Mouse (Mus musculus): ENCODE data around the gene Wfdc15b. TPM values are rescaled to one million over a fixed set of nuclear protein-coding genes. Genes with fewer than 3 reads are reported as not detected.
"Not testable (repeated sequence)": the region's sequence is repeated elsewhere in the genome, so short reads cannot be mapped to it uniquely, and the experiment has no call there.

Gene Wfdc15b
- polyA plus RNA-seq (2014; fragmentation: Nextera tagmentation; extraction: Ambion mirVana), result not detected in 2 replicates

- no peak within 1 kb of the TSS for H3K4me2 ChIP-seq (ENCODE audit: low read depth)
- H3K9me3 ChIP-seq (ENCODE audit: control insufficient read depth, low read length), result no peaks in the 10 kb centered on the region
- WGBS, result 82% methylated on average over 11 of the region's 11 CpGs
- no peaks in the 10 kb centered on the region for H3K4me1 ChIP-seq (ENCODE audit: control insufficient read depth, insufficient read depth, low read length)
- no peak within 1 kb of the TSS for H3K9ac ChIP-seq (ENCODE audit: low read length)
- no peak within 1 kb of the TSS for H3K27ac ChIP-seq (ENCODE audit: low read depth, low read length)
- no peaks in the 10 kb centered on the region for H3K36me3 ChIP-seq (ENCODE audit: control insufficient read depth, insufficient read depth, low read length)
- DNase-seq (ENCODE audit: low spot score), result no peak
- H3K27me3 ChIP-seq (ENCODE audit: control insufficient read depth, insufficient read depth, low read length), result no peaks in the 10 kb centered on the region
- no peak for ATAC-seq (ENCODE audit: insufficient read depth, low FRiP score, low TSS enrichment)
- no peak within 1 kb of the TSS for H3K4me3 ChIP-seq (ENCODE audit: low read depth, low read length)
Observed at GRCm38 (mm10) chr2:164221522-164221921, at the start of gene Wfdc15b. Wfdc15b (minus strand) TSS chr2:164221660.

DNA sequence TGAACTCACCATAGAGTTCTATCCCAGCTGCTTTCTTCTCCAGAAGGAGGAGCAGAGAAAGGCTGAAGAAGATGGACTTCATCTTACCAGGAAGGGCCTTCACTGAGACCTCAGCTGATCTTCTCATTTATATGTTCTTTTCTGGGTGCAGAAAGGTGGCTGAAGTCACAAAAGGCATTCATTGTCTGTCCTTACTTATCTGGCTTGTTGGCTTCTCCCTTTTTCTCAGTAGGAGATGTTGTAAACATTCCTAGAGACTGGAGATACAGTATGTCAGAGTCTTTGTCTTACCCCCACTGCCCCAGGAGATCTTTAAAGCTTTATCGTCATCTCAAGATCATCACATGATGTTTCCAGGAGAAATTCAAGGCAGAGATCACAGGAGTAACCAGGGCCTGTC is 35.1 kb upstream of the Wfdc15b start, which contains the start of gene Svs3b:
TSS of gene Svs3b (minus strand) at position 101 of the 400 bp plus-strand sequence.
- not testable (repeated sequence) for H3K9ac ChIP-seq (ENCODE audit: low read length); H3K4me2 ChIP-seq (ENCODE audit: low read depth); H3K27ac ChIP-seq (ENCODE audit: low read depth, low read length); H3K4me1 ChIP-seq (ENCODE audit: control insufficient read depth, insufficient read depth, low read length); ATAC-seq (ENCODE audit: insufficient read depth, low FRiP score, low TSS enrichment); H3K27me3 ChIP-seq (ENCODE audit: control insufficient read depth, insufficient read depth, low read length); H3K4me3 ChIP-seq (ENCODE audit: low read depth, low read length); H3K36me3 ChIP-seq (ENCODE audit: control insufficient read depth, insufficient read depth, low read length); DNase-seq (ENCODE audit: low spot score); H3K9me3 ChIP-seq (ENCODE audit: control insufficient read depth, low read length)
- 47% methylated on average over 1 of the region's 1 CpGs for WGBS

DNA sequence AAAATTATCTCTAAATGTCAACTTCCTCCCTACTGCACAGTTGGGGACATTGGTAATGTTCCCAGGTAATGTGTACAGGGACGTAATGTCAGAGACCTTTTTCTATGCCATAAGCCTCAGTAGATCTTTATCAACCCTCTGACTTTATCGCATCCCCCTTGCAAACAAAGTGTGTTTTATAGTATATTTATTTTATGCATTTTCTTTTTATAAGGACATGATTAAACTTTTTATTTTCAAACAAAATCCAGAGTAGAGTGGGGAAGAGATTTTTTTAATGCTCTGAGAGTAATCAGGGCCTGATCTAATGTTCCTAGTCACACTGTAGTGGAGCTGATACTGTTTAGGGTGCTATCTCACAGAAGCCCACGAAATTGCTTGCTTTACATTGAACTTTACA is 16.9 kb upstream of the Wfdc15b start, which contains the start of gene Svs2:
TSS of gene Svs2 (minus strand) at position 101 of the 400 bp plus-strand sequence.
- no peaks in the 10 kb centered on the region for H3K4me1 ChIP-seq (ENCODE audit: control insufficient read depth, insufficient read depth, low read length)
- WGBS, result 87% methylated on average over 3 of the region's 3 CpGs
- no peak within 1 kb of the TSS for H3K4me2 ChIP-seq (ENCODE audit: low read depth)
- no peaks in the 10 kb centered on the region for H3K27me3 ChIP-seq (ENCODE audit: control insufficient read depth, insufficient read depth, low read length)
- no peaks in the 10 kb centered on the region for H3K9me3 ChIP-seq (ENCODE audit: control insufficient read depth, low read length)
- no peak within 1 kb of the TSS for H3K9ac ChIP-seq (ENCODE audit: low read length)
- no peaks in the 10 kb centered on the region for H3K36me3 ChIP-seq (ENCODE audit: control insufficient read depth, insufficient read depth, low read length)
- ATAC-seq (ENCODE audit: insufficient read depth, low FRiP score, low TSS enrichment) (no peak), DNase-seq (ENCODE audit: low spot score) (no peak)
- no peak within 1 kb of the TSS for H3K27ac ChIP-seq (ENCODE audit: low read depth, low read length)
- H3K4me3 ChIP-seq (ENCODE audit: low read depth, low read length), result no peak within 1 kb of the TSS

DNA sequence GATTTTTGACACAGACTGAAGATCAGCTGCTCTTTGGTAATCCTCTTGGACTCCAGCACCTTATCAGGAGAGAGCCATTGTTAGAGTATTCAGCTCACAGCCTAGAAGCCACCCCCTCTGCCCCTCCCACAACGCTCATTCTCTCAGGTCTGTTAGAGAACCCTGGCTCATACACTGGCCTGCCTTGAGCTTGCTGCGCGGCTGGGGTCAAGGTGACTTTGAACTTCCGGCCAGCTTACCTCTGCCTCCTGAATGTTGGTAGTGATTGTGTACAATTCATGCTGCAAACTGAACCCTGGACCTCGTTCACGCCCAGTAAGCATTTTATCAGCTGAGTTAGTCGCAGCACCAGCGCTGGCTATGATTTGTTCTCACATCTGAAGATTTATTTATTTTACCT is 11.2 kb upstream of the Wfdc15b start:
- WGBS, result 93% methylated on average over 8 of the region's 8 CpGs
- H3K27ac ChIP-seq (ENCODE audit: low read depth, low read length), result no peak overlapping the region
- no peak for ATAC-seq (ENCODE audit: insufficient read depth, low FRiP score, low TSS enrichment)

GRCm38 (mm10) chr2:164228361-164229070 is 7.1 kb upstream of the Wfdc15b start:
- Histone ChIP-seq H3K4me3 (ENCODE audit: low read depth, low read length) (no peak overlapping the region), H3K9ac (ENCODE audit: low read length) (no peak overlapping the region), H3K27me3 (ENCODE audit: control insufficient read depth, insufficient read depth, low read length) (no peaks in the 10 kb centered on the region), H3K36me3 (ENCODE audit: control insufficient read depth, insufficient read depth, low read length) (no peaks in the 10 kb centered on the region), H3K4me2 (ENCODE audit: low read depth) (no peak overlapping the region), H3K27ac (ENCODE audit: low read depth, low read length) (no peak overlapping the region), H3K4me1 (ENCODE audit: control insufficient read depth, insufficient read depth, low read length) (no peaks in the 10 kb centered on the region), H3K9me3 (ENCODE audit: control insufficient read depth, low read length) (no peaks in the 10 kb centered on the region)
- ATAC-seq (ENCODE audit: insufficient read depth, low FRiP score, low TSS enrichment) (no peak), DNase-seq (ENCODE audit: low spot score) (no peak)
- 88% methylated on average over 8 of the region's 8 CpGs for WGBS

More for the DNA sequence above, 11.2 kb upstream of the Wfdc15b start:
- Histone ChIP-seq H3K4me3 (ENCODE audit: low read depth, low read length) (no peak overlapping the region), H3K4me2 (ENCODE audit: low read depth) (no peak overlapping the region), H3K36me3 (ENCODE audit: control insufficient read depth, insufficient read depth, low read length) (no peaks in the 10 kb centered on the region), H3K9me3 (ENCODE audit: control insufficient read depth, low read length) (no peaks in the 10 kb centered on the region), H3K4me1 (ENCODE audit: control insufficient read depth, insufficient read depth, low read length) (no peaks in the 10 kb centered on the region), H3K27me3 (ENCODE audit: control insufficient read depth, insufficient read depth, low read length) (no peaks in the 10 kb centered on the region), H3K9ac (ENCODE audit: low read length) (no peak overlapping the region)
- no peak for DNase-seq (ENCODE audit: low spot score)

- H3K27me3 ChIP-seq (ENCODE audit: control insufficient read depth, insufficient read depth, low read length), result no peaks in the 10 kb centered on the region
- H3K9ac ChIP-seq (ENCODE audit: low read length), result no peak overlapping the region
- ATAC-seq (ENCODE audit: insufficient read depth, low FRiP score, low TSS enrichment) (no peak), DNase-seq (ENCODE audit: low spot score) (no peak)
- H3K4me1 ChIP-seq (ENCODE audit: control insufficient read depth, insufficient read depth, low read length), result no peaks in the 10 kb centered on the region
- H3K27ac ChIP-seq (ENCODE audit: low read depth, low read length), result no peak overlapping the region
- H3K4me3 ChIP-seq (ENCODE audit: low read depth, low read length), result no peak overlapping the region
- H3K4me2 ChIP-seq (ENCODE audit: low read depth), result no peak overlapping the region
- no peaks in the 10 kb centered on the region for H3K36me3 ChIP-seq (ENCODE audit: control insufficient read depth, insufficient read depth, low read length)
- 85% methylated on average over 9 of the region's 9 CpGs for WGBS
- H3K9me3 ChIP-seq (ENCODE audit: control insufficient read depth, low read length), result no peaks in the 10 kb centered on the region
Observed at GRCm38 (mm10) chr2:164219295-164219694, 2.2 kb downstream of the Wfdc15b start.

DNA sequence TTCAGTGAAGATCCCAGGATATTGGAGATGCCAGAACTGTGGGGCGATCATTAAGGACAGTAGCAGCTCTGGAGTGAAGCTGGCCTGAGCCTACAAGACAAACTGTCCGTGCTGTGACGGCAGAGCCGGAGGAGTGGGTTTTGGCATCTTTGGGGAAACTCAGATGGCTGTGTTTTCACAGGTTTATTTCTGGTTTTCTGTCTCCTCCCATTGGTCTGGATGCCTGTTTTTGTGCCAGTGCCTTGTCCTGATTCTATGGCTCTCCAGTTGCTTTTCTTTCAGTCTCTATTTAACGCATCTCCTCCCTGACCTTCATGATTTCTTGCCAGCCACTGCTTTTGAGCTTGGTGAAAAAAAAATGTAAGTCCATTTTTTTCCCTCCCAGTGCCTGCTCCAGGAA is 8.7 kb downstream of the Wfdc15b start:
- Histone ChIP-seq H3K9me3 (ENCODE audit: control insufficient read depth, low read length) (no peaks in the 10 kb centered on the region), H3K27ac (ENCODE audit: low read depth, low read length) (no peak overlapping the region), H3K4me3 (ENCODE audit: low read depth, low read length) (no peak overlapping the region), H3K27me3 (ENCODE audit: control insufficient read depth, insufficient read depth, low read length) (no peaks in the 10 kb centered on the region), H3K4me2 (ENCODE audit: low read depth) (no peak overlapping the region), H3K4me1 (ENCODE audit: control insufficient read depth, insufficient read depth, low read length) (no peaks in the 10 kb centered on the region), H3K9ac (ENCODE audit: low read length) (no peak overlapping the region), H3K36me3 (ENCODE audit: control insufficient read depth, insufficient read depth, low read length) (no peaks in the 10 kb centered on the region)
- DNase-seq (ENCODE audit: low spot score) (no peak), ATAC-seq (ENCODE audit: insufficient read depth, low FRiP score, low TSS enrichment) (no peak)
- WGBS, result 85% methylated on average over 5 of the region's 5 CpGs

- H3K27me3 ChIP-seq (ENCODE audit: control insufficient read depth, insufficient read depth, low read length), result no peaks in the 10 kb centered on the region
Observed at GRCm38 (mm10) chr2:164210892-164211291, 10.6 kb downstream of the Wfdc15b start.

GRCm38 (mm10) chr2:164206676-164207075 is 14.8 kb downstream of the Wfdc15b start:
- Histone ChIP-seq H3K27ac (ENCODE audit: low read depth, low read length) (no peak overlapping the region), H3K4me3 (ENCODE audit: low read depth, low read length) (no peak overlapping the region), H3K36me3 (ENCODE audit: control insufficient read depth, insufficient read depth, low read length) (no peaks in the 10 kb centered on the region), H3K9ac (ENCODE audit: low read length) (no peak overlapping the region), H3K4me2 (ENCODE audit: low read depth) (no peak overlapping the region), H3K9me3 (ENCODE audit: control insufficient read depth, low read length) (no peaks in the 10 kb centered on the region), H3K27me3 (ENCODE audit: control insufficient read depth, insufficient read depth, low read length) (no peaks in the 10 kb centered on the region), H3K4me1 (ENCODE audit: control insufficient read depth, insufficient read depth, low read length) (no peaks in the 10 kb centered on the region)
- 81% methylated on average over 4 of the region's 4 CpGs for WGBS
- ATAC-seq (ENCODE audit: insufficient read depth, low FRiP score, low TSS enrichment) (no peak), DNase-seq (ENCODE audit: low spot score) (no peak)

More at GRCm38 (mm10) chr2:164210892-164211291, 10.6 kb downstream of the Wfdc15b start:
- Histone ChIP-seq H3K4me2 (ENCODE audit: low read depth) (no peak overlapping the region), H3K36me3 (ENCODE audit: control insufficient read depth, insufficient read depth, low read length) (no peaks in the 10 kb centered on the region), H3K9ac (ENCODE audit: low read length) (no peak overlapping the region), H3K4me1 (ENCODE audit: control insufficient read depth, insufficient read depth, low read length) (no peaks in the 10 kb centered on the region), H3K27ac (ENCODE audit: low read depth, low read length) (no peak overlapping the region), H3K9me3 (ENCODE audit: control insufficient read depth, low read length) (no peaks in the 10 kb centered on the region), H3K4me3 (ENCODE audit: low read depth, low read length) (no peak overlapping the region)
- 91% methylated on average over 4 of the region's 4 CpGs for WGBS
- DNase-seq (ENCODE audit: low spot score), result no peak
- no peak for ATAC-seq (ENCODE audit: insufficient read depth, low FRiP score, low TSS enrichment)
